Mouse (Mus musculus) right cerebral cortex, postnatal 4 days (tissue): ENCODE measurements around the gene Olfr667.
"Not testable (repeated sequence)": the region's sequence is repeated elsewhere in the genome, so short reads cannot be mapped to it uniquely, and the experiment has no call there.

Experiments used
- DNase-seq: peaks from one replicate; pipeline ENCODE4 v3.0.0-alpha.2; 2022

Olfr667 gene

DNA sequence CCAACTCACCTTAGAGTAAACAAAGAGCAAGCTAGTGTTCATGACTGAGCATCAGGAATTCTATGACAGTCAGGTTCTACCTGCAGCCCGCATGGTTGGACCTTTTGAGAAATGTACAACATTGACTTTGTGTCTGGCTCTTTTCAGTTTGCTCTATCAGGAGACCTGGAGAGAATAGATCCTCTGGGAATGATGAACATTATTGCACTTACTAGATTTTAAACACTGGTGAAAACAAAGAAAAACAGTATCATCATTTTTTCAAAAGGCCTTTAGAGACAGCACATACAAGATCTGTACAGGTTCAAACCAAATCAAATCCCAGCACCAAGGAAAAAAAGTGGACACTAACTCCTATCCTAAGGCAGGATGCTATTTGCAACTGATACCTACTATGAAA, at the start of gene Olfr667:
TSS of gene Olfr667 (minus strand) at position 101 of the 400 bp plus-strand sequence.
- DNase-seq = no peak

DNA sequence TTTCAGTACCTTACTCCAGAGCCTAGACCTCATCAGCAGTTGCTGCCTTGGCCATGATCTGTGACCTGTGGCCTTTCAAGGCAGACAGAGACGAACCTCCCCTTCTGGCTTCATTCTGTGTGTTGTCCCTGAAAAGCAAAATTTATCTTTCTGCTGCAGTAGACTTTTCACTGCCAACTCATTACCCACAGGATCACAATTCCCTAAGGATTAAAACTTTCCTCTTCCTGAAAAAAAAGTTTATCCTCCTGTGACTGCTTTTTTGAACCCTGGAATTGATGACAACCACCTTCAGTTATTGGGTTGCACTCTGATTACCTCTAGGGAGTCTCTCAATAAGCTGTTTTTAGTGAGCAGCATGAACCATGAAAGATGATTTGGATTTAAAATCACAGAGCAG, 41.2 kb upstream of the Olfr667 start, which contains the start of gene Olfr670:
TSS of gene Olfr670 (minus strand) at position 101 of the 400 bp plus-strand sequence.
- DNase-seq = no peak

DNA sequence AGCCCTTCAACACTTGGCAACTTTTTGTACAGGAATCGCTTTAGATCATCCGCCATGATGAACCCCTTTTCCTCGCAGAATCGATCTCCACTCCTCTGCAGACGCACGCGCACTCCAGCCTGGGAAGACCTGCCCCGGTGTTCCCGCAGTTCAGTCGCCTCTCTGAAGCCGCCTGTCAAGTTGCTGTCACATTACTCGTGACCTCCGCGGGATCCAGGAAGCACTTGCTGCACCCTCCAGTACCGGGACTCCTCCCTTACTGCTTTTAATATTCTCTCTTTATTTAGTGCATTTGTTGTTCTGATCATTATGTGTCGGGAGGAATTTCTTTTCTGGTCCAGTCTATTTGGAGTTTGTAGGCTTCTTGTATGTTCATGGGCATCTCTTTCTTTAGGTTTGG, 29.0 kb upstream of the Olfr667 start:
- DNase-seq = not testable (repeated sequence)

DNA sequence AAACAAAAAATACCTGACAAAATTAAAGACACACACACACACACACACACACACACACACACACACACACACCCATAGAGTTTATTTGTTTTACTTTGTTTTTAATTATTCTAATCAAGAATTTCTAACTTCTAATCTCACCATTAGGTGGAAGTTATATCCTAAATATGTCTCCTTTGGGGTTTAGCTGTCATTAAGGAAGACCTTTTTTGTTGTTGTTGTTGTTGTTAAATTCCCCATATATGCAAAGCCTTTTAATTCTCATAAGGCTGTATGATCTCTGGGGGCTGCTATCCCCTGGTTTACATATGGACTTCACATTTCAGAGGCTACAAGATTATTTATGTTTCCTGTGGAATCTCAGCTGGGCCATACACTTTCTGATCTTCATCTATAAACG, 12.7 kb upstream of the Olfr667 start, which contains the start of gene Olfr669:
TSS of gene Olfr669 (plus strand) at position 301 of the 400 bp plus-strand sequence.
- no peak for DNase-seq

DNA sequence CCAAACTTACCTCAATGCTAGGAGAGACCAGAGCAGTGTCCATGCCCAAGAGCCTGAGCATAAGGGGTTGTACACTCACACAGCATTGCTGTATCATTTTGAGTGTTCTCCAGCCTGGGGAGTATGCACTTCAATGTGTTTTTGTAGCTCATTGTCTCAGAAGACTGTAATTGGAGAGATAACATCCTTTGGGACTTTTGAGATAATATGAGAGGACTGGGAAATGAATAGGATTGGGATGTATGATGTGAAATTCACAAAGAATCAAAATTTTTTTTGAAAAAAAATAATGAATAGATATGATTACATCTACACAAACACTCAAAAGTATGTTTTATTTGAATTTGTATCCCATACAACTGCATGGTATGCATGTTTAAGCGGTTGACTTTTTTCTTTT, 6.7 kb upstream of the Olfr667 start, which contains the start of gene Olfr668:
TSS of gene Olfr668 (minus strand) at position 101 of the 400 bp plus-strand sequence.
- no peak for DNase-seq

DNA sequence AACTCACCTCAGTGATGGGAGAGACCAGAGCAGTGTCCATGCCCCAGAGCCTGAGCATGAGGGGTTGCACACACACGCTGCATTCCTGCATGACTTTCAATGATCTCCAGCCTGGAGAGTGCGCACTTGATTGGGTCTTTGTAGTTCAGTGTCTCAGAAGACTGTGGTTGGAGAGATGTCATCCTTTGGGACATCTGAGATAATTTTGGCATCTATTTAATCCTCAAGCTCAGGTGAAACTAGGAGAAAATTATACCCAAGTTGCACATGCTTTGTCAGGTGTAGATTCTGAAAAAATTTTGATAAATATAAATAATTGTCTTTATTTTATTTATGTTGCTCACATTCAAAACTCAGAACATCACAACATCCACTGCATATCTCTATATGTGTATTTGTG, 25.4 kb downstream of the Olfr667 start, which contains the start of gene Olfr666:
TSS of gene Olfr666 (minus strand) at position 101 of the 400 bp plus-strand sequence.
- DNase-seq = no peak

DNA sequence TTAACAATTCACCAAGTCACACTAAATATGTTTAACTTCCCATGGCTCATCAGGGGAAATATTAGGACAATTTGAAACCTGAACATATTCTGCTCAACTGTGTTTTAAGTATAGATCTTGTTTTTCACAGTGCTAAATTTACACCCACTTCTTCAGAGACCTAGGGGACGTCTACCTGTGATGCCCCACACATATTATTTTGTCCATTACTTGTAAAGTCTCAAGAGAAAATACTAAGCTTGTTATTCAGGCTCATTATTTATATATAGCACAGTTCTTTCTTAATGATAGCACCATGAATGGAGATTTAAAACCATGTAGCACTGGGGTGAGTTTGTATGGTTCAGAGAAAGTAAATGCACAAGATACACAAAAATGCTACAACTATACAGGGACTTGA, 43.6 kb downstream of the Olfr667 start, which contains the start of gene Olfr665:
TSS of gene Olfr665 (plus strand) at position 301 of the 400 bp plus-strand sequence.
- DNase-seq = no peak
